Mouse (Mus musculus) stomach, adult 2 months (tissue): Measurements from ENCODE around the gene Kansl1l. TPM values are rescaled to one million over a fixed set of nuclear protein-coding genes. Genes with fewer than 3 reads are reported as not detected.

Experiments
- polyA plus RNA-seq: library from polyadenylated mRNA; depleted of rRNA; stranded (reverse); fragments of >200 nt; gene quantifications from 2 replicates; pipeline ENCODE4 v1.2.3, GENCODE M21; 2012; rRNA removed

Kansl1l gene
- 0.13 and 0.24 TPM in 2 replicates for polyA plus RNA-seq

DNA sequence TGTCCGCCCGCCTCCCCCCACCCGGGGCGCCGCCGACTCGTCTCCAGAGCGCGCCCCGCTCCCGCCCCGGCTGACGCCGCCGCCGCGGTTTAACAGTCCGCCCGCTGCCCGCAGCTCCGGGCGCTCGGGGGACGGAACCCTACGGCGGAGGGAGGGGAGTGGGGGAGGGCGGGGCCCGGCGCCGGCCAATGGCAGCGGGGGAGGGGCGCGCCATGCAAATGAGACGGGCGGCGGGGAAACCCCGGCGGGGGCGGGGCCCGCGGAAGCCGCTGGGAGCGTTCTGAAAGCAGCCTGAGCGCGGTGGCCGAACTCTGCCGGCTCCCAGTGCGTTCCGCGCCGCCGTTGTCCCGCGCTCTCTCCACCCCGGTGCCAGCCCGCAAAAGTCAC is at the start of gene Kansl1l:
Kansl1l (minus strand) TSS at position 110 of the 387 bp plus-strand sequence.

DNA sequence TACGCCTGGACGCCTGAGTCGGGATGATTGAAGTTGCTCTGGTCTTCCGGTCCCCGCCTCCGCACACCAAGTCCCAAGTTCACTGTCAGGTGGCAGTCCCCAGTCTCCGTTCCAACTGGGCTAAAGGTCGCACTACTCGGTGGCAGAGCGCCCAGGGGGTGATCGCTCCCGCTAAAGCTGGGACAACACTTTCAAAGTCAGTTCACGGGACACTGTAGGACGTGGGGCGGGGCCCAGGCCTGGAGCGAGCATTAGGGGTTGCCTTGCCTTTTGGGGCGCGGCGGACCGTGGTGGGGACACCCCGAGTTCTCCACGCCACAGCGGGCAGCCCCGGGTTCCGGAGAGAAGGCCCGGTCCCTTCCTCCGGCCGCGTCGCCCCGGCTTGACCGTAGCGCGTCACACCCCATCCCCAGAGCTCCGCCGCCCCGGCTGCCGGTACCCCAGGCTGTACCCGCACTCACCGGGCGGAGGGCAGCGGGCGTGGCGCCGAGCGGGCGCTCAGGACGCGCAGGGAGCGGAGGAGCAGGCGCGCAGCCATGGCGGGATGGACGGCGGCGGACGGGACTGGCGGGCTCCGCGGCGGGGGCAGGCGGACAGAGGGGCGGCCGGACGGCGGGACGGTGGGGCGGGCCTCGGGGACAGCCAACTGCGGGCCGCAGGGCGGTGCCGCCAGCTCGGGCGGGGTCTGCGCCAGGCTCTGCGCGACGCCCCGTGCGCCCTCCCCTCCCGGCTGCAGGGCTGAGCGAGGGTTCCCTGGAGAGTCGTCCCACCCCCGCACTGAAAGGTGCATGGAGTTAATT is 45.5 kb upstream of the Kansl1l start, which contains the start of gene Acadl:
Acadl (minus strand) TSS at position 566 of the 800 bp plus-strand sequence.

GRCm38 (mm10) chr1:66700693-66701575 is 116.4 kb downstream of the Kansl1l start, which contains the start of gene Rpe:
TSS of gene Rpe (plus strand) at chr1:66700831.

Other genes with a start within 250 kb of the Kansl1l start
- gene Rpe, start 116.7 kb downstream of the Kansl1l start, polyA plus RNA-seq, result 4.6 and 7.1 TPM in 2 replicates
- gene Acadl, start 45.7 kb upstream of the Kansl1l start, polyA plus RNA-seq, result 4.6 and 6.7 TPM in 2 replicates
- gene Myl1, start 127.8 kb upstream of the Kansl1l start, polyA plus RNA-seq, result 23.3 and 47.1 TPM in 2 replicates
- gene Lancl1, start 221.3 kb upstream of the Kansl1l start, polyA plus RNA-seq, result 11.1 and 14.8 TPM in 2 replicates